Mouse (Mus musculus) liver, adult 2 months (tissue): ENCODE results near the gene Zbtb42.

Source experiments
- CTCF ChIP-seq: fragments of 200-500 bp; IDR thresholded peaks from 2 replicates; pipeline ENCODE4 v1.5.1; 2011; ENCODE audit warnings: low read depth, low read length, control low read depth
- POLR2A ChIP-seq: fragments of 200-500 bp; IDR thresholded peaks from 2 replicates; pipeline ENCODE4 v1.6.1; 2011; ENCODE audit warnings: low read length, control low read depth; ENCODE audit not compliant: insufficient read depth; ENCODE audit errors: extremely low read depth

GRCm38 (mm10) chr12:112721424-112722239, 43.0 kb downstream of the Zbtb42 start:
- no peak for TF ChIP-seq CTCF
- TF ChIP-seq POLR2A, result peak; percentile 63
